Mouse (Mus musculus) thymus, adult 2 months (tissue): ENCODE data around the gene Unc119b.

Source experiments
- CTCF ChIP-seq: fragments of 200-500 bp; IDR thresholded peaks from 2 replicates; pipeline ENCODE4 v1.5.1; 2012; ENCODE audit warnings: mild to moderate bottlenecking, control low read depth, low read length, moderate library complexity, borderline replicate concordance; ENCODE audit not compliant: control insufficient read depth, poor library complexity, insufficient read depth; ENCODE audit errors: extremely low read depth
- POLR2A ChIP-seq: fragments of 200-500 bp; IDR thresholded peaks from 2 replicates; pipeline ENCODE4 v1.6.1; 2012; ENCODE audit warnings: mild to moderate bottlenecking, low read length, control low read depth, moderate library complexity; ENCODE audit not compliant: control insufficient read depth, poor library complexity, insufficient read depth; ENCODE audit errors: extremely low read depth

DNA sequence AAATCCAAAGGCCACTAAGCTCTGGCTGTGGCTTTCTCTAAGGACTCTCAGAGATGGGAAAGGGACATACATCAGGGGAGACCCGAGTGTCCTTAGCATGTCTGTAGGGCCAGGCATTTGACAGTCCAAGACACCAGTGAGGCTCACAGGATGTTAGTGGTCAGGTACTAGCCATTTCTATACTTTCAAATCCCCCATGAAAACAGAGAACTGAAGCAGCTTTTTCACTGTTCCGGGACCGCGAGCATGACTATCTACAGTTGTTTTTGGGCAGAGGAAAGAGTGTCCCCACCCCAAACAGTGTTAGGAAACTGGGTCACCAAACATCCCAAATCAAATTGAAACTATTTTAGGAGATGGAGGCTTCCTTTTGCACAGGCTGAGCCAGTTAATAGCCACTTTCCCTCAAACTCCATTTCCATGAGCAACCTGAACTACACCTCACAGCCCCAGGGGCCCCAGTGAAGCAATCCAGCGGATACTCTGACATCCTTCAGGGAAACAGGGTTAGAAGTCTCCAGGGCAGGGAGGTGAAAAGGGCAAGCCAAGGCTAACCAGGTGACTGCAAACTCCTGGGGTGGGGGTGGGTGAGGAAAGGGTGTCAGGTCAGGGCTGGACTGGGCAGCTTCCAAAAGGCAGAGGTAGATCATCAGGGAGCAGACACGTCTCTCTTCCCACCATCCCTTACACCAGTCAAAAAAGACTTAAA, 1.3 kb downstream of the Unc119b start:
- TF ChIP-seq CTCF, result no peak
- no peak for TF ChIP-seq POLR2A
